Mouse (Mus musculus) embryonic facial prominence, embryonic 14.5 days (tissue): ENCODE results near the gene Phf21b. TPM values are rescaled to one million over a fixed set of nuclear protein-coding genes. Genes with fewer than 3 reads are reported as not detected.
A peak's percentile ranks its signal among the peaks of the same experiment; 100 is the strongest.
"Not testable (repeated sequence)": the region's sequence is repeated elsewhere in the genome, so short reads cannot be mapped to it uniquely, and the experiment has no call there.

Source experiments
- ATAC-seq: fragments of 200-750 bp; cut with Nextera tagmentation; 2 replicates; pipeline ENCODE4 v1.8.0; 2017; ENCODE audit warnings: low read depth, moderate number of reproducible peaks, moderate TSS enrichment
- DNase-seq: peaks from one replicate; pipeline ENCODE4 v3.0.0-alpha.2; 2015; ENCODE audit warnings: low spot score
- H3K27ac ChIP-seq: fragments of 300-500 bp; sonication (generic); replicated peaks from 2 replicates; pipeline ENCODE4 v1.5.1; 2014; ENCODE audit warnings: low read depth, mild to moderate bottlenecking, low read length, moderate library complexity
- H3K27me3 ChIP-seq: fragments of 300-500 bp; sonication (generic); replicated peaks from 2 replicates; pipeline ENCODE4 v1.6.1; 2014; ENCODE audit warnings: low read length; ENCODE audit not compliant: control insufficient read depth, insufficient read depth
- H3K36me3 ChIP-seq: fragments of 300-500 bp; sonication (generic); 2 replicates; pipeline ENCODE4 v1.6.1; 2014; ENCODE audit warnings: low read length, mixed read lengths; ENCODE audit not compliant: control insufficient read depth, insufficient read depth
- H3K4me1 ChIP-seq: fragments of 300-500 bp; sonication (generic); 2 replicates; pipeline ENCODE4 v1.6.1; 2014; ENCODE audit warnings: antibody characterized with exemption, low read length; ENCODE audit not compliant: control insufficient read depth, insufficient read depth
- H3K4me2 ChIP-seq: fragments of 300-500 bp; sonication (generic); 2 replicates; pipeline ENCODE4 v1.6.1; 2014; ENCODE audit warnings: low read depth, mild to moderate bottlenecking, low read length, moderate library complexity, mixed read lengths
- H3K4me3 ChIP-seq: fragments of 300-500 bp; sonication (generic); 2 replicates; pipeline ENCODE4 v1.5.1; 2014; ENCODE audit warnings: low read depth, mild to moderate bottlenecking, low read length
- H3K9ac ChIP-seq: fragments of 300-500 bp; sonication (generic); 2 replicates; pipeline ENCODE4 v1.6.1; 2014; ENCODE audit warnings: low read depth, mild to moderate bottlenecking, low read length, moderate library complexity, mixed read lengths
- H3K9me3 ChIP-seq: fragments of 300-500 bp; sonication (generic); 2 replicates; pipeline ENCODE4 v1.6.1; 2016; ENCODE audit warnings: low read length; ENCODE audit not compliant: control insufficient read depth
- WGBS: fragments of 180-500 bp; shearing (Covaris S2); extraction: QIAGEN DNeasy Blood & Tissue Kit; methylation state at CpG from one replicate; pipeline ENCODE4 v1.1.7; 2014; 5-methylcytosine and 5-hydroxymethylcytosine counted together
- polyA plus RNA-seq: library from polyadenylated mRNA; unstranded; fragments of >200 nt; fragmentation: Nextera tagmentation; extraction: Ambion mirVana; gene quantifications from 2 replicates; pipeline ENCODE4 v1.2.1, GENCODE M21; 2014

The Phf21b gene
- polyA plus RNA-seq: 0.49 and 0.52 TPM in 2 replicates

- Histone ChIP-seq H3K36me3 (no peaks in the 10 kb centered on the region), H3K9ac (peak within 1 kb of the TSS; percentile 78), H3K4me1 (peaks cover 23% of the 10 kb centered on the region), H3K9me3 (no peaks in the 10 kb centered on the region), H3K4me3 (peak within 1 kb of the TSS; percentile 74), H3K4me2 (peak within 1 kb of the TSS; percentile 97), H3K27me3 (peaks cover 13% of the 10 kb centered on the region; the same call in 1 of the 2 replicates), H3K27ac (peak within 1 kb of the TSS; percentile 84)
- DNase-seq: peak; percentile 93
- ATAC-seq: peak; percentile 87
- under 1% methylated on average over 39 of the region's 76 CpGs for WGBS
Measured at GRCm38 (mm10) chr15:84856006-84856995, at the start of gene Phf21b. Phf21b (minus strand) TSS chr15:84856049.

GRCm38 (mm10) chr15:84903843-84904385, 48.1 kb upstream of the Phf21b start:
- no peaks in the 10 kb centered on the region for H3K4me1 ChIP-seq
- no peak overlapping the region for H3K9ac ChIP-seq
- no peak overlapping the region for H3K4me3 ChIP-seq
- H3K4me2 ChIP-seq: no peak overlapping the region
- no peak for ATAC-seq
- 49% methylated on average over 7 of the region's 7 CpGs for WGBS
- no peaks in the 10 kb centered on the region for H3K9me3 ChIP-seq
- no peaks in the 10 kb centered on the region for H3K27me3 ChIP-seq
- no peak overlapping the region for H3K27ac ChIP-seq
- H3K36me3 ChIP-seq: no peaks in the 10 kb centered on the region
- DNase-seq: peak; percentile 42

- Histone ChIP-seq H3K9ac (peak overlapping the region; percentile 3; the same call in 1 of the 2 replicates), H3K36me3 (no peaks in the 10 kb centered on the region), H3K4me3 (no peak overlapping the region), H3K9me3 (no peaks in the 10 kb centered on the region), H3K27me3 (no peaks in the 10 kb centered on the region), H3K4me1 (no peaks in the 10 kb centered on the region), H3K27ac (no peak overlapping the region), H3K4me2 (no peak overlapping the region)
- DNase-seq (peak; percentile 63), ATAC-seq (no peak; the same call in 1 of the 2 replicates)
- WGBS: 36% methylated on average over 7 of the region's 7 CpGs
Measured at GRCm38 (mm10) chr15:84898077-84898476, 42.2 kb upstream of the Phf21b start.

GRCm38 (mm10) chr15:84896664-84897063, 40.8 kb upstream of the Phf21b start:
- no peaks in the 10 kb centered on the region for H3K4me1 ChIP-seq
- no peaks in the 10 kb centered on the region for H3K9me3 ChIP-seq
- H3K36me3 ChIP-seq: no peaks in the 10 kb centered on the region
- DNase-seq: no peak
- no peak for ATAC-seq
- no peaks in the 10 kb centered on the region for H3K27me3 ChIP-seq
- H3K27ac ChIP-seq: no peak overlapping the region
- 87% methylated on average over 1 of the region's 1 CpGs for WGBS
- H3K4me3 ChIP-seq: no peak overlapping the region
- no peak overlapping the region for H3K4me2 ChIP-seq
- no peak overlapping the region for H3K9ac ChIP-seq

GRCm38 (mm10) chr15:84896216-84896615, 40.4 kb upstream of the Phf21b start:
- not testable (repeated sequence) for H3K27me3 ChIP-seq, H3K4me3 ChIP-seq, H3K9ac ChIP-seq, H3K36me3 ChIP-seq, H3K4me1 ChIP-seq, H3K27ac ChIP-seq, H3K9me3 ChIP-seq, DNase-seq, H3K4me2 ChIP-seq, ATAC-seq
- 83% methylated on average over 10 of the region's 10 CpGs for WGBS

- Histone ChIP-seq H3K4me2 (no peak overlapping the region), H3K4me3 (no peak overlapping the region), H3K9ac (no peak overlapping the region), H3K9me3 (no peaks in the 10 kb centered on the region), H3K36me3 (no peaks in the 10 kb centered on the region), H3K27ac (no peak overlapping the region), H3K4me1 (no peaks in the 10 kb centered on the region), H3K27me3 (no peaks in the 10 kb centered on the region)
- DNase-seq (peak; percentile 79), ATAC-seq (peak; percentile 33; the same call in 1 of the 2 replicates)
- 2% methylated on average over 3 of the region's 3 CpGs for WGBS
Measured at GRCm38 (mm10) chr15:84891658-84892057, 35.8 kb upstream of the Phf21b start.

GRCm38 (mm10) chr15:84891246-84891645, 35.4 kb upstream of the Phf21b start:
- DNase-seq: no peak
- no peaks in the 10 kb centered on the region for H3K27me3 ChIP-seq
- no peak overlapping the region for H3K4me2 ChIP-seq
- ATAC-seq: no peak
- H3K4me1 ChIP-seq: no peaks in the 10 kb centered on the region
- no peak overlapping the region for H3K27ac ChIP-seq
- H3K4me3 ChIP-seq: no peak overlapping the region
- 39% methylated on average over 3 of the region's 3 CpGs for WGBS
- no peak overlapping the region for H3K9ac ChIP-seq
- H3K36me3 ChIP-seq: no peaks in the 10 kb centered on the region
- no peaks in the 10 kb centered on the region for H3K9me3 ChIP-seq

- WGBS: 79% methylated on average over 12 of the region's 12 CpGs
- H3K4me2 ChIP-seq: no peak overlapping the region
- H3K27ac ChIP-seq: no peak overlapping the region
- ATAC-seq (no peak), DNase-seq (no peak)
- H3K9ac ChIP-seq: no peak overlapping the region
- no peaks in the 10 kb centered on the region for H3K36me3 ChIP-seq
- H3K4me1 ChIP-seq: no peaks in the 10 kb centered on the region
- H3K9me3 ChIP-seq: no peaks in the 10 kb centered on the region
- H3K4me3 ChIP-seq: no peak overlapping the region
- H3K27me3 ChIP-seq: no peaks in the 10 kb centered on the region
Measured at GRCm38 (mm10) chr15:84888066-84888465, 32.2 kb upstream of the Phf21b start.
